Mouse (Mus musculus): ENCODE data around the gene Gnb2.

- no peak for TF ChIP-seq CTCF (IDR thresholded peaks at IDR 0.05; ENCODE audit: extremely low read depth, insufficient read depth, insufficient read length, insufficient replicate concordance)
- no peak; the same call in 1 of the 2 replicates for TF ChIP-seq POLR2A (IDR thresholded peaks at IDR 0.05; ENCODE audit: low read depth, low read length)
These were observed 2.5 kb downstream of the Gnb2 start for GRCm38 (mm10) chr5:137530588-137531413.
